22 mouse cellular contexts compared by ENCODE assay signal in genomic region chr13:72783727-72784070, GRCm38 (mm10).
DNase-seq lines count a peak whose midpoint lies in the region; ATAC-seq and TF ChIP-seq lines count a peak whose summit lies in the region.
"Had no signal": no experiment of that assay in that cellular context is flagged by ENCODE, and none has a peak within 500 bp of the region (broad histone marks: within the 10 kb centered on the region; RNA-seq: fewer than 3 reads in every experiment).

No protein-coding gene starts in this region.

- H3K4me2 ChIP-seq in hindbrain, embryonic 15.5 days: no peak overlapping the region
- H3K4me2 ChIP-seq in hindbrain, embryonic 14.5 days (replicated peaks): no peak overlapping the region
- H3K4me2 ChIP-seq: heart, embryonic 12.5 days; limb, embryonic 15.5 days; liver, embryonic 15.5 days; midbrain, embryonic 12.5 days had no signal

- H3K4me3 ChIP-seq in hindbrain, embryonic 15.5 days: no peak overlapping the region
- H3K4me3 ChIP-seq in hindbrain, embryonic 14.5 days (replicated peaks; ENCODE audit: low read length): no peak overlapping the region
- H3K4me3 ChIP-seq: forebrain, embryonic 10.5 days; heart, embryonic 12.5 days; layer of hippocampus, adult 2 months; limb, embryonic 15.5 days; liver, embryonic 15.5 days; midbrain, embryonic 12.5 days had no signal

- H3K27ac ChIP-seq in hindbrain, embryonic 15.5 days (replicated peaks): no peak overlapping the region
- no peak overlapping the region for H3K27ac ChIP-seq in hindbrain, embryonic 14.5 days
- H3K27ac ChIP-seq: forebrain, embryonic 10.5 days; layer of hippocampus, adult 2 months; limb, embryonic 15.5 days; liver, embryonic 15.5 days; midbrain, embryonic 12.5 days had no signal

- peaks cover 2% of the 10 kb centered on the region; the same call in 1 of the 2 replicates for H3K27me3 ChIP-seq in hindbrain, embryonic 15.5 days
- H3K27me3 ChIP-seq in hindbrain, embryonic 14.5 days (ENCODE audit: control insufficient read depth, insufficient read depth, low read length): no peaks in the 10 kb centered on the region
- H3K27me3 ChIP-seq: liver, embryonic 15.5 days had no signal

- 0 out of 2 replicates have a peak, but pooled peaks cover 7% of the 10 kb centered on the region for H3K4me1 ChIP-seq in hindbrain, embryonic 15.5 days (replicated peaks)
- 0 out of 2 replicates have a peak, but pooled peaks cover 7% of the 10 kb centered on the region for H3K4me1 ChIP-seq in hindbrain, embryonic 14.5 days (replicated peaks; ENCODE audit: control insufficient read depth, insufficient read depth, low read length)
- H3K4me1 ChIP-seq: heart, embryonic 12.5 days; limb, embryonic 15.5 days; liver, embryonic 15.5 days; midbrain, embryonic 12.5 days had no signal

- WGBS in hindbrain, embryonic 15.5 days: 40% methylated on average over 6 of the region's 6 CpGs
- WGBS in hindbrain, embryonic 14.5 days: 45% methylated on average over 6 of the region's 6 CpGs

- no peak for DNase-seq in hindbrain, embryonic 14.5 days (ENCODE audit: low spot score)
- peak; percentile 9 for DNase-seq in brain, embryonic 14.5 days (ENCODE audit: low read depth)
- peak; percentile 13 for DNase-seq in cerebellum, adult 8-10 months
- DNase-seq in retina, adult 2 months (ENCODE audit: low read depth, low spot score): peak; percentile 2
- DNase-seq in kidney, postnatal 36 days: no peak
- no peak for DNase-seq in lung, postnatal 10 days
- DNase-seq: adrenal gland, postnatal 25 days; forebrain, postnatal 0 days; heart, postnatal 14 days; kidney, adult 2 months; kidney, postnatal 10 days; layer of hippocampus, postnatal 36 days; thymus, postnatal 36 days had no signal

- no peak for TF ChIP-seq CTCF in brain, embryonic 14.5 days (IDR thresholded peaks at IDR 0.05; ENCODE audit: borderline replicate concordance, extremely low read depth, insufficient read depth, insufficient read length)

- H3K36me3 ChIP-seq in hindbrain, embryonic 15.5 days: no peaks in the 10 kb centered on the region
- no peaks in the 10 kb centered on the region for H3K36me3 ChIP-seq in hindbrain, embryonic 14.5 days (replicated peaks; ENCODE audit: control insufficient read depth, insufficient read depth)
- H3K36me3 ChIP-seq: forebrain, embryonic 10.5 days; G1E; heart, embryonic 12.5 days; limb, embryonic 15.5 days; liver, embryonic 15.5 days; midbrain, embryonic 12.5 days had no signal

- H3K9me3 ChIP-seq in hindbrain, embryonic 15.5 days: no peaks in the 10 kb centered on the region
- H3K9me3 ChIP-seq in hindbrain, embryonic 14.5 days (ENCODE audit: control insufficient read depth, low read length): no peaks in the 10 kb centered on the region
- H3K9me3 ChIP-seq: forebrain, embryonic 10.5 days; heart, embryonic 12.5 days; limb, embryonic 15.5 days; liver, embryonic 15.5 days; midbrain, embryonic 12.5 days had no signal

- no peak overlapping the region for H3K9ac ChIP-seq in hindbrain, embryonic 15.5 days
- H3K9ac ChIP-seq in hindbrain, embryonic 14.5 days: no peak overlapping the region
- H3K9ac ChIP-seq: forebrain, postnatal 0 days; heart, embryonic 12.5 days; limb, embryonic 15.5 days; liver, embryonic 15.5 days; midbrain, embryonic 12.5 days had no signal

- 0 out of 2 replicates have a peak, but pooled peaks have one; percentile 27 for ATAC-seq in hindbrain, embryonic 15.5 days (ENCODE audit: low FRiP score, low read depth)
- ATAC-seq in hindbrain, embryonic 14.5 days (ENCODE audit: low FRiP score): no peak
- ATAC-seq: forebrain, postnatal 0 days; inflammation-experienced regulatory T-cells, adult 6 months had no signal

- TF ChIP-seq POLR2A in brain, embryonic 14.5 days (IDR thresholded peaks at IDR 0.05; ENCODE audit: borderline replicate concordance, extremely low read depth, insufficient read depth, insufficient read length, poor library complexity, severe bottlenecking): no peak

Comparison
In these comparisons a context has a peak if more than half of its experiments do, and no peak if none do; other contexts are left out.
1. DNase-seq: peak in brain, embryonic 14.5 days (single experiment), cerebellum, adult 8-10 months (single experiment) and retina, adult 2 months (single experiment); none in hindbrain, embryonic 14.5 days (single experiment), kidney, postnatal 36 days (0 of 2) and lung, postnatal 10 days (single experiment).